Mouse (Mus musculus): ENCODE data around the gene Coq7. TPM values are rescaled to one million over a fixed set of nuclear protein-coding genes. Genes with fewer than 3 reads are reported as not detected.

Gene Coq7
- 30.6 and 32.4 TPM in 2 replicates for polyA plus RNA-seq (2012)

GRCm38 (mm10) chr7:118533178-118533578 lies at the start of gene Coq7:
Coq7 (minus strand) TSS chr7:118533356.

DNA sequence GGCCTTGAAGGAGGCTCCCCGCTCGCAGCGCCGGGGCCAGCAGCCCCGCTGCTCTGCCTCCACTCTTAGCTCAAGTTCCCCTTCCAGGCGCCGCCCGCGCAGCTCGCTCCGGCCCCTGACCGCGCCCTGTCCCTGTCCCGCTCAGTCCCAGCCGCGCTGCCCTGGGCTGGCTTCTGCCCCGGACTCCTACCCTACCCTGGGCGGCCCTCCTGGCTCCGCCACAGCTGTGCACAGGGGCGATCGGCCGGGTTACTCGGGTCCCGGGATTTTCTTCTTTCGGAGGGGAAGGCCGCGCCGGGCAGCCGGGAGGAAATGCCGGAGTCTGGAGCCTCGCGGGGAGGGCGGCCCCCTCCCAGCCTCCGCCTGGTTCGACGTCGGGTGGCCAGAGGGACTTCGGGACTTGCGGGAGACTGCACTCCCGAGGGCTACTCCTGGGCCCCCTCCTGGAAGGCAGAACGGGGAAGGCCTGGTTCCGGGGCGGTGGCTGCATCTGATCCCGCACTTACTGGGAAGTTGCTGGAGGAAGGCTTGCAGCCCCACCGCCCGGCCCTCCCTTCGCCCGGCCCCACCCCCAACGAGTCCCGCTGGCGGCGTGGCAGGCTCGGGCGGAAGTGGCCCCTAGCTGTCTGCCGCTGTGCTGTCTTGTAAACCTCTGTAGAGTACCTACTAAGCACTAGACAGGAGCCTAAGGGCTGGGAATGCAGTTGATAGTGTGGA lies 41.6 kb downstream of the Coq7 start, which contains the start of gene Itpripl2:
Itpripl2 (minus strand) TSS at position 545 of the 717 bp plus-strand sequence.

Other genes starting within 250 kb of the Coq7 start
- gene Syt17, start 85.1 kb downstream of the Coq7 start, polyA plus RNA-seq (2012), result not detected in 2 replicates
- gene Itpripl2, start 41.4 kb downstream of the Coq7 start, polyA plus RNA-seq (2012), result 12.1 and 14.7 TPM in 2 replicates
- gene Tmc7, start 51.4 kb upstream of the Coq7 start, polyA plus RNA-seq (2012), result 0.04 and 0.05 TPM in 2 replicates
- not detected in 2 replicates for gene Tmc5, start 63.9 kb upstream of the Coq7 start, polyA plus RNA-seq (2012)
- 26.9 and 28.5 TPM in 2 replicates for gene Gde1, start 172.4 kb upstream of the Coq7 start, polyA plus RNA-seq (2012)
- 0.88 and 1.6 TPM in 2 replicates for gene Ccp110, start 179.2 kb upstream of the Coq7 start, polyA plus RNA-seq (2012)
- gene Vps35l, start 206.9 kb upstream of the Coq7 start, polyA plus RNA-seq (2012), result 12.0 and 12.9 TPM in 2 replicates

Measured in megakaryocyte-erythroid progenitor cell, adult 5 weeks (primary cell).